Mouse (Mus musculus): ENCODE measurements around the gene Clpb.
"Not testable (repeated sequence)": the region's sequence is repeated elsewhere in the genome, so short reads cannot be mapped to it uniquely, and the experiment has no call there.

The Clpb gene

GRCm38 (mm10) chr7:101663514-101664159 lies at the start of gene Clpb:
TSS of gene Clpb (plus strand) at chr7:101663633.
- DNase-seq (ENCODE audit: low spot score in 2 of 2), result peak; percentile 62 to 85

GRCm38 (mm10) chr7:101615406-101615805 lies 48.0 kb upstream of the Clpb start:
- DNase-seq (ENCODE audit: low spot score in 2 of 2), result no peak

GRCm38 (mm10) chr7:101616136-101616835 lies 47.1 kb upstream of the Clpb start:
- no peak for DNase-seq (ENCODE audit: low spot score in 2 of 2)

- DNase-seq (ENCODE audit: low spot score in 2 of 2), result no peak
These were observed 45.8 kb upstream of the Clpb start for GRCm38 (mm10) chr7:101617438-101618165.

- no peak for DNase-seq (ENCODE audit: low spot score in 2 of 2)
These were observed 45.2 kb upstream of the Clpb start for GRCm38 (mm10) chr7:101618273-101618672.

- peak; percentile 28 to 49 for DNase-seq (ENCODE audit: low spot score in 2 of 2)
These were observed 43.1 kb upstream of the Clpb start for GRCm38 (mm10) chr7:101620373-101620772.

GRCm38 (mm10) chr7:101621861-101622260 lies 41.6 kb upstream of the Clpb start:
- not testable (repeated sequence) for DNase-seq (ENCODE audit: low spot score in 2 of 2)

- DNase-seq (ENCODE audit: low spot score in 2 of 2), result no peak
These were observed 39.1 kb upstream of the Clpb start for GRCm38 (mm10) chr7:101624283-101624682.

GRCm38 (mm10) chr7:101627166-101627565 lies 36.3 kb upstream of the Clpb start:
- not testable (repeated sequence) for DNase-seq (ENCODE audit: low spot score in 2 of 2)

GRCm38 (mm10) chr7:101628481-101628880 lies 35.0 kb upstream of the Clpb start:
- no peak for DNase-seq (ENCODE audit: low spot score in 2 of 2)

GRCm38 (mm10) chr7:101633629-101634177 lies 29.7 kb upstream of the Clpb start:
- no peak for DNase-seq (ENCODE audit: low spot score in 2 of 2)

GRCm38 (mm10) chr7:101634513-101634912 lies 28.9 kb upstream of the Clpb start:
- DNase-seq (ENCODE audit: low spot score in 2 of 2), result no peak

GRCm38 (mm10) chr7:101636056-101636455 lies 27.4 kb upstream of the Clpb start:
- DNase-seq (ENCODE audit: low spot score in 2 of 2), result no peak

- no peak for DNase-seq (ENCODE audit: low spot score in 2 of 2)
These were observed 19.6 kb upstream of the Clpb start for GRCm38 (mm10) chr7:101643879-101644278.

- DNase-seq (ENCODE audit: low spot score in 2 of 2), result no peak
These were observed 13.7 kb upstream of the Clpb start for GRCm38 (mm10) chr7:101649729-101650128.

- DNase-seq (ENCODE audit: low spot score in 2 of 2), result peak in 1 of 2 experiments; percentile 26
These were observed 12.9 kb upstream of the Clpb start for GRCm38 (mm10) chr7:101650565-101650964.

GRCm38 (mm10) chr7:101653681-101654209 lies 9.7 kb upstream of the Clpb start:
- DNase-seq (ENCODE audit: low spot score in 2 of 2), result peak in 1 of 2 experiments; percentile 6

GRCm38 (mm10) chr7:101654936-101655335 lies 8.5 kb upstream of the Clpb start:
- no peak for DNase-seq (ENCODE audit: low spot score in 2 of 2)

- no peak for DNase-seq (ENCODE audit: low spot score in 2 of 2)
These were observed 1.4 kb upstream of the Clpb start for GRCm38 (mm10) chr7:101662006-101662405.

- DNase-seq (ENCODE audit: low spot score in 2 of 2), result peak in 1 of 2 experiments; percentile 50
These were observed 3.1 kb downstream of the Clpb start for GRCm38 (mm10) chr7:101666581-101666980.

GRCm38 (mm10) chr7:101671601-101672280 lies 8.3 kb downstream of the Clpb start:
- no peak for DNase-seq (ENCODE audit: low spot score in 2 of 2)
